Mouse (Mus musculus) ES-Bruce4 (cell line): ENCODE measurements around the gene Plekho1. TPM values are rescaled to one million over a fixed set of nuclear protein-coding genes. Genes with fewer than 3 reads are reported as not detected.

ENCODE experiments used
- H3K27ac ChIP-seq: 2 replicates; pipeline ENCODE4 v1.5.1; 2012; ENCODE audit warnings: low read length, inconsistent platforms; ENCODE audit not compliant: insufficient read depth
- H3K27me3 ChIP-seq: 2 replicates; pipeline ENCODE4 v1.6.1; 2012; ENCODE audit warnings: mild to moderate bottlenecking, low read length, inconsistent platforms; ENCODE audit not compliant: control insufficient read depth, poor library complexity, insufficient read depth, severe bottlenecking
- H3K36me3 ChIP-seq: 2 replicates; pipeline ENCODE4 v1.6.1; 2012; ENCODE audit warnings: inconsistent platforms, mild to moderate bottlenecking, low read length, moderate library complexity; ENCODE audit not compliant: control insufficient read depth, poor library complexity, insufficient read depth, severe bottlenecking
- H3K4me1 ChIP-seq: one replicate; pipeline ENCODE4 v1.8.1; 2011; ENCODE audit warnings: low read length; ENCODE audit not compliant: control insufficient read depth, insufficient read depth
- H3K4me3 ChIP-seq: 2 replicates; pipeline ENCODE4 v1.5.1; 2011; ENCODE audit warnings: low read depth, mild to moderate bottlenecking, low read length
- H3K9ac ChIP-seq: 2 replicates; pipeline ENCODE4 v1.6.1; 2012; ENCODE audit warnings: low read depth, mild to moderate bottlenecking, inconsistent platforms; ENCODE audit not compliant: poor library complexity, severe bottlenecking
- H3K9me3 ChIP-seq: replicated peaks from 2 replicates; pipeline ENCODE4 v1.6.1; 2012; ENCODE audit warnings: mild to moderate bottlenecking, low read length, inconsistent platforms; ENCODE audit not compliant: control insufficient read depth, poor library complexity, insufficient read depth, severe bottlenecking
- CTCF ChIP-seq: IDR thresholded peaks from one replicate; pipeline ENCODE4 v1.8.1; 2011; ENCODE audit warnings: low read depth, low read length
- EP300 ChIP-seq: IDR thresholded peaks from 2 replicates; pipeline ENCODE4 v1.6.1; 2011; ENCODE audit warnings: low read depth, low read length; ENCODE audit not compliant: insufficient read depth
- POLR2A ChIP-seq: IDR thresholded peaks from one replicate; pipeline ENCODE4 v1.8.1; 2011; ENCODE audit warnings: low read length; ENCODE audit not compliant: insufficient read depth
- polyA plus RNA-seq: library from polyadenylated mRNA; stranded (reverse); fragments of >200 nt; gene quantifications from 2 replicates; pipeline ENCODE4 v1.2.4, GENCODE M21; 2011; ENCODE audit warnings: low read depth; ENCODE audit not compliant: missing spikeins, insufficient read depth, insufficient read length

The Plekho1 gene
- polyA plus RNA-seq, 1 experiment = 9.2 TPM

- no peaks in the 10 kb centered on the region for H3K36me3 ChIP-seq
- no peak overlapping the region for H3K9ac ChIP-seq
- H3K27ac ChIP-seq = no peak overlapping the region
These were observed 7.7 kb downstream of the Plekho1 start for GRCm38 (mm10) chr3:95988138-95988537.

GRCm38 (mm10) chr3:95987386-95988110 lies 8.3 kb downstream of the Plekho1 start:
- Histone ChIP-seq H3K27me3 (no peaks in the 10 kb centered on the region), H3K36me3 (no peaks in the 10 kb centered on the region), H3K4me1 (peaks cover 3% of the 10 kb centered on the region), H3K9me3 (no peaks in the 10 kb centered on the region), H3K9ac (no peak overlapping the region), H3K27ac (no peak overlapping the region), H3K4me3 (no peak overlapping the region)
- no peak for TF ChIP-seq CTCF
- no peak for TF ChIP-seq EP300
- TF ChIP-seq POLR2A = no peak

More at GRCm38 (mm10) chr3:95988138-95988537, 7.7 kb downstream of the Plekho1 start:
- Histone ChIP-seq H3K4me3 (no peak overlapping the region), H3K27me3 (no peaks in the 10 kb centered on the region), H3K9me3 (no peaks in the 10 kb centered on the region), H3K4me1 (peaks cover 3% of the 10 kb centered on the region)
- TF ChIP-seq CTCF (no peak), POLR2A (no peak), EP300 (no peak)

- Histone ChIP-seq H3K27ac (no peak overlapping the region), H3K4me3 (no peak overlapping the region), H3K9ac (no peak overlapping the region), H3K36me3 (no peaks in the 10 kb centered on the region), H3K9me3 (no peaks in the 10 kb centered on the region), H3K27me3 (no peaks in the 10 kb centered on the region), H3K4me1 (peaks cover 3% of the 10 kb centered on the region)
- no peak for TF ChIP-seq POLR2A
- TF ChIP-seq EP300 = no peak
- TF ChIP-seq CTCF = no peak
These were observed 8.8 kb downstream of the Plekho1 start for GRCm38 (mm10) chr3:95986984-95987383.

GRCm38 (mm10) chr3:95986001-95986622 lies 9.7 kb downstream of the Plekho1 start:
- TF ChIP-seq CTCF = no peak
- TF ChIP-seq POLR2A = no peak
- no peak for TF ChIP-seq EP300
- H3K27ac ChIP-seq = no peak overlapping the region
- no peaks in the 10 kb centered on the region for H3K9me3 ChIP-seq
- no peaks in the 10 kb centered on the region for H3K27me3 ChIP-seq
- H3K36me3 ChIP-seq = no peaks in the 10 kb centered on the region
- H3K4me3 ChIP-seq = peak overlapping the region; percentile 53
- peaks cover 3% of the 10 kb centered on the region for H3K4me1 ChIP-seq
- peak overlapping the region; percentile 47 for H3K9ac ChIP-seq

GRCm38 (mm10) chr3:95985209-95986000 lies 10.4 kb downstream of the Plekho1 start:
- Histone ChIP-seq H3K4me1 (peaks cover 3% of the 10 kb centered on the region), H3K9ac (peak overlapping the region; percentile 47), H3K4me3 (peak overlapping the region; percentile 53), H3K27ac (peak overlapping the region; percentile 0; the same call in 1 of the 2 replicates), H3K9me3 (no peaks in the 10 kb centered on the region), H3K36me3 (no peaks in the 10 kb centered on the region), H3K27me3 (no peaks in the 10 kb centered on the region)
- TF ChIP-seq EP300 (no peak), CTCF (no peak), POLR2A (no peak)
